Mouse (Mus musculus): ENCODE data around the gene Dusp27.

DNA sequence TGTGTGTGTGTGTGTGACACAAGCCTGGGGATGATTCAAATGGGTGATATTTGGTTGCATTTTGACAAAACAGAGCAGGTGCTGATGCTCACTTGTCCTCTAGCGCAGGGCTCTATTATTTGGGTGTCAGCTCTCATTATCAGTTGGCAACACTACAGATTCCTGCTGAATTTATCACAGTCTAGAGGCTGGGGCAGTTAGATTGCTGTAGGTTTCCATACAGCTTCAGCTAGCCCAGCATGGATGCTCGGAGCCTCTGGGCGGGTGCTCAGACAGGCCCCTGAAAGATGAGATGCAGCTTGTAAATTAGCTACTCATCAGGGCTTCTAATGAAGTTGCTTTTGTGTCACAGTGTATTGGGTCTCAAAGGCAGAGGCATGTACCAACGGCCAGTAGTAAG is 39.7 kb upstream of the Dusp27 start:
- no peak for TF ChIP-seq CTCF (IDR thresholded peaks at IDR 0.05; ENCODE audit: low read depth)
- no peak for TF ChIP-seq EP300 (IDR thresholded peaks at IDR 0.05; ENCODE audit: low read depth)
